Mouse (Mus musculus): ENCODE measurements around the gene Zfp672.

- TF ChIP-seq POLR2A (IDR thresholded peaks at IDR 0.05; ENCODE audit: extremely low read depth, insufficient read depth, low read length) (no peak), CTCF (IDR thresholded peaks at IDR 0.05; ENCODE audit: low read depth, low read length) (no peak)
Measured at GRCm38 (mm10) chr11:58316768-58317390, 13.3 kb downstream of the Zfp672 start.

Data from liver, adult 2 months (tissue).